Mouse (Mus musculus): Measurements from ENCODE around the gene Tk1. TPM values are rescaled to one million over a fixed set of nuclear protein-coding genes. Genes with fewer than 3 reads are reported as not detected.

Gene Tk1
- polyA plus RNA-seq, 1 experiment = 265 TPM

GRCm38 (mm10) chr11:117776085-117776792 is 49.7 kb downstream of the Tk1 start:
- no peak overlapping the region for H3K4me3 ChIP-seq (ENCODE audit: insufficient read depth, poor library complexity, severe bottlenecking)
- no peaks in the 10 kb centered on the region for H3K79me3 ChIP-seq (ENCODE audit: low read depth)
- no peaks in the 10 kb centered on the region for H3K36me3 ChIP-seq (ENCODE audit: control insufficient read depth, insufficient read depth)

GRCm38 (mm10) chr11:117775540-117775939 is 50.4 kb downstream of the Tk1 start:
- TF ChIP-seq MYOD1 (IDR thresholded peaks at IDR 0.05; ENCODE audit: control insufficient read depth, insufficient read length, low read depth) (no peak), CEBPB (IDR thresholded peaks at IDR 0.05; ENCODE audit: low read depth) (no peak), MYOG (IDR thresholded peaks at IDR 0.05; ENCODE audit: control insufficient read depth, extremely low read depth, insufficient read length) (no peak), FOSL1 (IDR thresholded peaks at IDR 0.05; ENCODE audit: insufficient read depth, low read length, poor library complexity, severe bottlenecking) (no peak), MAX (IDR thresholded peaks at IDR 0.05) (no peak), CTCF (IDR thresholded peaks at IDR 0.05; ENCODE audit: control insufficient read depth, insufficient read depth, insufficient read length) (no peak), USF1 (IDR thresholded peaks at IDR 0.05; ENCODE audit: low read depth) (no peak)
- H3K36me3 ChIP-seq (ENCODE audit: control insufficient read depth, insufficient read depth) = no peaks in the 10 kb centered on the region

More at GRCm38 (mm10) chr11:117776085-117776792, 49.7 kb downstream of the Tk1 start:
- TF ChIP-seq CTCF (IDR thresholded peaks at IDR 0.05; ENCODE audit: control insufficient read depth, insufficient read depth, insufficient read length) = no peak
- Histone ChIP-seq H3K27me3 (ENCODE audit: control insufficient read depth, insufficient read depth, insufficient read length) (no peaks in the 10 kb centered on the region), H3K79me2 (ENCODE audit: control insufficient read depth, insufficient read depth) (no peaks in the 10 kb centered on the region), H3ac (ENCODE audit: control insufficient read depth, insufficient read length, low read depth) (no peak overlapping the region)

GRCm38 (mm10) chr11:117774925-117775324 is 51.0 kb downstream of the Tk1 start:
- no peaks in the 10 kb centered on the region for H3K79me2 ChIP-seq (ENCODE audit: control insufficient read depth, insufficient read depth)
- no peak overlapping the region for H3K4me3 ChIP-seq (ENCODE audit: insufficient read depth, poor library complexity, severe bottlenecking)
- no peaks in the 10 kb centered on the region for H3K79me3 ChIP-seq (ENCODE audit: low read depth)
- no peak for TF ChIP-seq FOSL1 (IDR thresholded peaks at IDR 0.05; ENCODE audit: insufficient read depth, low read length, poor library complexity, severe bottlenecking)
- no peak for TF ChIP-seq CEBPB (IDR thresholded peaks at IDR 0.05; ENCODE audit: low read depth)
- no peak for TF ChIP-seq MYOG (IDR thresholded peaks at IDR 0.05; ENCODE audit: control insufficient read depth, extremely low read depth, insufficient read length)
- no peak for TF ChIP-seq CTCF (IDR thresholded peaks at IDR 0.05; ENCODE audit: control insufficient read depth, insufficient read depth, insufficient read length)
- TF ChIP-seq MAX (IDR thresholded peaks at IDR 0.05) = no peak
- TF ChIP-seq USF1 (IDR thresholded peaks at IDR 0.05; ENCODE audit: low read depth) = no peak
- TF ChIP-seq MYOD1 (IDR thresholded peaks at IDR 0.05; ENCODE audit: control insufficient read depth, insufficient read length, low read depth) = no peak
- H3ac ChIP-seq (ENCODE audit: control insufficient read depth, insufficient read length, low read depth) = no peak overlapping the region
- no peaks in the 10 kb centered on the region for H3K27me3 ChIP-seq (ENCODE audit: control insufficient read depth, insufficient read depth, insufficient read length)
- no peaks in the 10 kb centered on the region for H3K36me3 ChIP-seq (ENCODE audit: control insufficient read depth, insufficient read depth)

More at GRCm38 (mm10) chr11:117775540-117775939, 50.4 kb downstream of the Tk1 start:
- Histone ChIP-seq H3K79me3 (ENCODE audit: low read depth) (no peaks in the 10 kb centered on the region), H3K27me3 (ENCODE audit: control insufficient read depth, insufficient read depth, insufficient read length) (no peaks in the 10 kb centered on the region), H3K79me2 (ENCODE audit: control insufficient read depth, insufficient read depth) (no peaks in the 10 kb centered on the region), H3K4me3 (ENCODE audit: insufficient read depth, poor library complexity, severe bottlenecking) (no peak overlapping the region), H3ac (ENCODE audit: control insufficient read depth, insufficient read length, low read depth) (no peak overlapping the region)

GRCm38 (mm10) chr11:117772352-117772751 is 53.5 kb downstream of the Tk1 start:
- no peaks in the 10 kb centered on the region for H3K79me2 ChIP-seq (ENCODE audit: control insufficient read depth, insufficient read depth)
- no peaks in the 10 kb centered on the region for H3K27me3 ChIP-seq (ENCODE audit: control insufficient read depth, insufficient read depth, insufficient read length)
- no peak overlapping the region for H3K4me3 ChIP-seq (ENCODE audit: insufficient read depth, poor library complexity, severe bottlenecking)
- TF ChIP-seq USF1 (IDR thresholded peaks at IDR 0.05; ENCODE audit: low read depth) (no peak), MAX (IDR thresholded peaks at IDR 0.05) (no peak), CEBPB (IDR thresholded peaks at IDR 0.05; ENCODE audit: low read depth) (no peak), FOSL1 (IDR thresholded peaks at IDR 0.05; ENCODE audit: insufficient read depth, low read length, poor library complexity, severe bottlenecking) (no peak)
- H3K36me3 ChIP-seq (ENCODE audit: control insufficient read depth, insufficient read depth) = no peaks in the 10 kb centered on the region
- H3ac ChIP-seq (ENCODE audit: control insufficient read depth, insufficient read length, low read depth) = no peak overlapping the region
- no peaks in the 10 kb centered on the region for H3K79me3 ChIP-seq (ENCODE audit: low read depth)

- no peaks in the 10 kb centered on the region for H3K79me2 ChIP-seq (ENCODE audit: control insufficient read depth, insufficient read depth)
- H3K79me3 ChIP-seq (ENCODE audit: low read depth) = no peaks in the 10 kb centered on the region
- H3K27me3 ChIP-seq (ENCODE audit: control insufficient read depth, insufficient read depth, insufficient read length) = no peaks in the 10 kb centered on the region
- H3ac ChIP-seq (ENCODE audit: control insufficient read depth, insufficient read length, low read depth) = no peak overlapping the region
- H3K36me3 ChIP-seq (ENCODE audit: control insufficient read depth, insufficient read depth) = peaks cover 3% of the 10 kb centered on the region
- no peak overlapping the region for H3K4me3 ChIP-seq (ENCODE audit: insufficient read depth, poor library complexity, severe bottlenecking)
- TF ChIP-seq MAX (IDR thresholded peaks at IDR 0.05) = no peak
- TF ChIP-seq MYOG (IDR thresholded peaks at IDR 0.05; ENCODE audit: control insufficient read depth, extremely low read depth, insufficient read length) = no peak
- no peak for TF ChIP-seq CTCF (IDR thresholded peaks at IDR 0.05; ENCODE audit: control insufficient read depth, insufficient read depth, insufficient read length)
- no peak for TF ChIP-seq USF1 (IDR thresholded peaks at IDR 0.05; ENCODE audit: low read depth)
- no peak for TF ChIP-seq MYOD1 (IDR thresholded peaks at IDR 0.05; ENCODE audit: control insufficient read depth, insufficient read length, low read depth)
- no peak for TF ChIP-seq CEBPB (IDR thresholded peaks at IDR 0.05; ENCODE audit: low read depth)
- no peak for TF ChIP-seq FOSL1 (IDR thresholded peaks at IDR 0.05; ENCODE audit: insufficient read depth, low read length, poor library complexity, severe bottlenecking)
Measured at GRCm38 (mm10) chr11:117770407-117770806, 55.5 kb downstream of the Tk1 start.

GRCm38 (mm10) chr11:117769683-117770047 is 56.2 kb downstream of the Tk1 start:
- Histone ChIP-seq H3K36me3 (ENCODE audit: control insufficient read depth, insufficient read depth) (peaks cover 4% of the 10 kb centered on the region), H3K79me2 (ENCODE audit: control insufficient read depth, insufficient read depth) (no peaks in the 10 kb centered on the region), H3K4me3 (ENCODE audit: insufficient read depth, poor library complexity, severe bottlenecking) (no peak overlapping the region), H3ac (ENCODE audit: control insufficient read depth, insufficient read length, low read depth) (no peak overlapping the region), H3K79me3 (ENCODE audit: low read depth) (no peaks in the 10 kb centered on the region), H3K27me3 (ENCODE audit: control insufficient read depth, insufficient read depth, insufficient read length) (no peaks in the 10 kb centered on the region)
- TF ChIP-seq FOSL1 (IDR thresholded peaks at IDR 0.05; ENCODE audit: insufficient read depth, low read length, poor library complexity, severe bottlenecking) = no peak
- TF ChIP-seq CEBPB (IDR thresholded peaks at IDR 0.05; ENCODE audit: low read depth) = no peak
- TF ChIP-seq MYOD1 (IDR thresholded peaks at IDR 0.05; ENCODE audit: control insufficient read depth, insufficient read length, low read depth) = no peak
- no peak for TF ChIP-seq CTCF (IDR thresholded peaks at IDR 0.05; ENCODE audit: control insufficient read depth, insufficient read depth, insufficient read length)
- TF ChIP-seq MAX (IDR thresholded peaks at IDR 0.05) = no peak
- TF ChIP-seq USF1 (IDR thresholded peaks at IDR 0.05; ENCODE audit: low read depth) = no peak
- no peak for TF ChIP-seq MYOG (IDR thresholded peaks at IDR 0.05; ENCODE audit: control insufficient read depth, extremely low read depth, insufficient read length)
